Mouse (Mus musculus): ENCODE measurements at regions not wholly inside any gene's neighbourhood (a gene's known extent, or its start where the extent isn't known, plus 50 kb on each side); places are given as distances from the start of the nearest gene placed in this dataset.

DNA sequence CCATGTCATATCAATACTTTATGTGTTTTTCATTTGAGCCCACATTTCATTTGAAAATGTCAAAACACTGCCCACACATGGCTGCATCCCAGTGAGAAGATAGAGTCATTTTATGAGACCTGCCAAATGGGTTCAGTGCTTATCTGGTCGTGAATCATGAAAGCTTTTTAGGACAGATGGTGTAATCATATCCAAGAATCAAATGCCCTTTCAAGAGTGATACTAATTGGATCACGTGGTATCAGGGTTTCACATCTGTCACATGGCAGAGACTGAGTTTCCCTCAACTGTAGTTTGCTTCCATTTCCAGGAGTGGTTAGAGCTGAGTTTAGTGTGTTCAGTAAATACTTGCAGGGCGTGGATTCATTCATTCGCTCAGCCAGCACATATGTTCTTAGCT is 87.2 kb upstream of the Agbl1 start:
- in situ Hi-C loops (cut with MboI; ENCODE audit: low sequenced_read_pairs): no loop called here

- in situ Hi-C loops (cut with MboI; ENCODE audit: low sequenced_read_pairs): no loop called here
These were observed 83.3 kb upstream of the Agbl1 start for GRCm38 (mm10) chr7:76146385-76146784.

DNA sequence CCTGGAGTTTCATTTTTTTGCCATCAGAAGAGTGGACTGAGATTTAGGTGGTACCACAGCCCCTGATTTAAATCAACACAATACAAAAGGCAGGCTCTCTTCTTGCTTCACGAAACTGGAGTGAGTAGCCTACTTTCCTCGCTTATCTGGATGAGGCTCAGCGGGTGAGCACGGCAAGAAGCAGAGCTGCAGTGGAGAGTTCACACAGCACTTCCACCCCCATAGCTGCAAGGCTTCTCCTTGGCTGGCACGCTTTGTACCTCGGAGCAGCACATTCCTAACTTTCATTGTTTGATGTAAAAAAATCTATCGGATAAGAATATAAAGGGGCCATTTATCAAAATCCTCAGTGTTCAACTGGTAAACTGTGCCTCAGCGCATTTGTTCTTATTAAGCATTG is 72.8 kb upstream of the Agbl1 start:
- in situ Hi-C loops (cut with MboI; ENCODE audit: low sequenced_read_pairs): no loop called here

DNA sequence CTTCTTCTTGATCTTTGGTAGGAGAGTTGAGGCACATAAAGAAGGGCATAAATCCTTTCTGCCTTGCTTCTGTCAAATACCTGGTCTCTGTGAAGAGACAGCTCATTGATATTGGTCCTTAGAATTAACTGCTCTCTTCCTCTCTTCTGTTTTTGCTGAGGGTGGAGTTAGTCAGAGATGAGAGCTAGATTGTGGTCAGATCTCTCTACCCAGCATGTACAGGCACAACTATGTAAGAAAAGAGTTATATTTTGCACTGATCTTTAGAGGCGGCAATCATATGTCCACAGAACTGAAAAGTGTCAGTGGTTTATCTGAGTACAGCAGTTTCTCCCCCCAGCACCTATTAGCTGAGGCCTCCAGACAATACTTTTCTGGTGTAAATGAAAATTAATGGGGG is 65.5 kb upstream of the Agbl1 start:
- in situ Hi-C loops (cut with MboI; ENCODE audit: low sequenced_read_pairs): no loop called here

DNA sequence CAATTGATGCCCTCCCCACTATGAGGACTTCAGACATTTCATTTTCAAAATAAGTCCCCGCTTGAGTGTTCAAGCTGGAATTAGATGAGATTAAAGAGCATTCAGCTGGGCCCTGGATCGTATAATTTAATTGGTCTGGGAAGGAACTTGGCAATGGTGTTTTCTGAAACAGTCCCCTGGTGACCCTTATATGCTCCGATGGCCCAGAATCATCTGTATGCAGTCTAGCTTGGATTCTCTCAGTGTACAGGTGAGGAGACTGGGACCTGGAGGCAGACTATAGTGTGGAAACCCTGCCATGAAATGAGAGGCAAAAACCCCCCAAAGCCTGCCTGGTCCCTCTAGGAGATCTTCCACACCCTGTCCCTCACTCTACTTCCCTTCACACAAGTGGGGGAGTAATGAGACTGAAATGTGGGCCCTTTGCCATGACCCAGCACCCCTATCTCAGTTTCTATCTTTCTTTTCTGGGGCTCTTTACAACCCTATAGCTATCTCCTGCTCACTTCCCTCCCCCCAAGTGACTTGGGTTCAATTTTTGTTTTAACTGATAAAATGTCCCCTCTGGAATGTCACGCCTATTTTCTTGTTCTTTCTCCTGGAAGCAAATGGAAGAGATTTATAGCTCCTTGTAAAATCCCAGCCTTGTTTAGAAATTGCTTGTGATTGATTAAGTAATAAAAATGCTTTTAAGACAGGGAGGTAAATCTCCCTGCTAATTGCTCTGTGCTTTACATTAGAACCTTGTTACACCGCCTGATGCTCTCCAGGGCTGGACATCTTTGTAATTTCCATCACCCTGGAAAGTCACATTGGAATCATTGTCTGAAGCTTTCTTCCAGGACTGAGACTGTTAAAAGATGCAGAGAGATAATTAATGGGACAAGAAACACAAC is 64.7 kb upstream of the Agbl1 start:
- in situ Hi-C loops (cut with MboI; ENCODE audit: low sequenced_read_pairs): no loop called here

DNA sequence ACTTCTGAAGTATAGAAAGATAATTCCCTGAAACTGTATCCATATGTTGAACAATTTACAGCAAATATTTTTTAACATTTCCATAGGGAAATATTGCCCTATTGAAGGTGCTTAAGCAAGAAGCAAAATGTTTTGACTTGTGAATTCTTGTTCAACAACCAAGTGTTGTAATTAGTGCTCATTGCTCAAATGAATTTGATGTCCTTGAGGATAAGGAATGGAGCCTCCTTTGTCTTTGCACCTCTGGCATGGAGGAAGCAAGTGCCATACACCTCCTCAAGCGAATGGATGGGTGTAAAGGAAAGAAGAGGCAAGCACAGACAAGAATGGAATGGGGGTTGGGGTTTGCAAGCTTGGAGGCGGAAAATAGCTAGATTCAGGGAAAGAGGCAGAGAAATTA is 59.2 kb upstream of the Agbl1 start:
- in situ Hi-C loops (cut with MboI; ENCODE audit: low sequenced_read_pairs): no loop called here

- in situ Hi-C loops (cut with MboI; ENCODE audit: low sequenced_read_pairs): no loop called here
These were observed 53.5 kb upstream of the Agbl1 start for GRCm38 (mm10) chr7:76176235-76176634.

DNA sequence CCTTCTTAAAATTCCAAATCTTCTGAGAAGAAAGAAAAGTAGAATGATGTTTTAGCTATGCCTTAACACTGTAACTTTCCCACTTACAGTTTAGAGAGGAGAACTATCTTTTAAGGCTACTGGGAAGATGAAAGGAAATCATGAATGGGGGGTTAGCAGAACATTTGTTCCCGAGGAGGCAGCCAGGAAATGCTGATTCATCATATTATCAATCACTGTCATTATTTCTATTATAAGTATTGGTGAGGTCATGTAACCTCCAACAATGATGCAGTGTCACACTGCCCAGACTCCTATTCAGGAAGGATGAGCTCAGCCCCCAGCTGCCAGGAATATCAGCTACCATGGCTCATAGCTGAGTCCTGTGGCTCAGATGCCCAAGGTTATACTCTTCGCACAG is 52.3 kb upstream of the Agbl1 start:
- in situ Hi-C loops (cut with MboI; ENCODE audit: low sequenced_read_pairs): no loop called here
